Mouse (Mus musculus) limb, embryonic 14.5 days (tissue): ENCODE measurements around the gene Ambra1. TPM values are rescaled to one million over a fixed set of nuclear protein-coding genes. Genes with fewer than 3 reads are reported as not detected.

Source experiments
- ATAC-seq: fragments of 200-750 bp; cut with Nextera tagmentation; 2 replicates; pipeline ENCODE4 v1.8.0; 2017; ENCODE audit warnings: low read depth, moderate number of reproducible peaks, moderate TSS enrichment; ENCODE audit not compliant: low FRiP score
- DNase-seq: peaks from one replicate; pipeline ENCODE4 v3.0.0-alpha.2; 2015; ENCODE audit warnings: low spot score
- H3K27ac ChIP-seq: fragments of 300-500 bp; sonication (generic); replicated peaks from 2 replicates; pipeline ENCODE4 v1.5.1; 2014; ENCODE audit warnings: low read depth, mild to moderate bottlenecking, low read length, moderate library complexity, mixed read lengths
- H3K27me3 ChIP-seq: fragments of 300-500 bp; sonication (generic); 2 replicates; pipeline ENCODE4 v1.6.1; 2014; ENCODE audit warnings: low read length, mixed read lengths; ENCODE audit not compliant: control insufficient read depth, insufficient read depth
- H3K36me3 ChIP-seq: fragments of 300-500 bp; sonication (generic); 2 replicates; pipeline ENCODE4 v1.6.1; 2014; ENCODE audit warnings: mild to moderate bottlenecking, low read length, moderate library complexity, mixed read lengths; ENCODE audit not compliant: control insufficient read depth, insufficient read depth
- H3K4me1 ChIP-seq: fragments of 300-500 bp; sonication (generic); 2 replicates; pipeline ENCODE4 v1.6.1; 2014; ENCODE audit warnings: antibody characterized with exemption, low read length, mixed read lengths; ENCODE audit not compliant: control insufficient read depth, insufficient read depth
- H3K4me2 ChIP-seq: fragments of 300-500 bp; sonication (generic); replicated peaks from 2 replicates; pipeline ENCODE4 v1.6.1; 2014; ENCODE audit warnings: low read depth, mild to moderate bottlenecking, low read length, moderate library complexity; ENCODE audit not compliant: severe bottlenecking
- H3K4me3 ChIP-seq: fragments of 300-500 bp; sonication (generic); replicated peaks from 2 replicates; pipeline ENCODE4 v1.5.1; 2014; ENCODE audit warnings: low read length
- H3K9ac ChIP-seq: fragments of 300-500 bp; sonication (generic); 2 replicates; pipeline ENCODE4 v1.6.1; 2014; ENCODE audit warnings: mild to moderate bottlenecking, low read depth, low read length, moderate library complexity; ENCODE audit not compliant: severe bottlenecking
- H3K9me3 ChIP-seq: fragments of 300-500 bp; sonication (generic); 2 replicates; pipeline ENCODE4 v1.6.1; 2016; ENCODE audit warnings: low read length; ENCODE audit not compliant: control insufficient read depth
- POLR2A ChIP-seq: fragments of 200-500 bp; IDR thresholded peaks from 2 replicates; pipeline ENCODE4 v1.8.0; 2012; ENCODE audit warnings: inconsistent platforms, mild to moderate bottlenecking, moderate library complexity, borderline replicate concordance; ENCODE audit not compliant: insufficient read depth, insufficient read length; ENCODE audit errors: extremely low read depth
- WGBS: fragments of 180-500 bp; shearing (Covaris S2); extraction: QIAGEN DNeasy Blood & Tissue Kit; methylation state at CpG from one replicate; pipeline ENCODE4 v1.1.7; 2014; 5-methylcytosine and 5-hydroxymethylcytosine counted together
- polyA plus RNA-seq, 2 experiments: library from polyadenylated mRNA; depleted of rRNA in 1 of 2; stranded (reverse) in 1 of 2; unstranded in 1 of 2; fragments of >200 nt; fragmentation: Nextera tagmentation in 1 of 2; extraction: Ambion mirVana in 1 of 2; gene quantifications; 2 replicates each; pipeline versions ENCODE4 v1.2.1 to v1.2.3; 2012 to 2014

Ambra1 gene
- polyA plus RNA-seq, 2 experiments, result 16.4 to 23.4 TPM

DNA sequence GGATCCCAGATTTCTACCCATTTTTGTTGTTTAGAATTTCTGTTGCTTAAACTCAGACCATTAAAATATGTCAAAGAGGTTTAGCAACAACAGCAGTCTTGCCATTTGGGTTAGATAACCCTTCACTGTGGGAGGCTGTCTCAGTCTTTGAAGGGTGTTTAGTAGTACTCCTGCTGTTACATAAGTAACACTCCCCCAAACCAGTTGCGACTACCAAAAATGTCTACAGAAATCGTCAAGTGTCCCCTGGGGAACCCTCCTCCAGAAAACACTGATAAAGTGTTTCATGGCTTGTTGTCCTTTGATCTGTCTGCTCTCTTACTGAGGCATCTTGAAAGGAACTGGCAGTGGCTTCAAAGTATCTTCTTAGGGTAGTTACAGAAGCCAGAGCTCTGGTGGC, 61.7 kb downstream of the Ambra1 start:
- H3K9me3 ChIP-seq, result no peaks in the 10 kb centered on the region
- DNase-seq (no peak), ATAC-seq (no peak)
- no peaks in the 10 kb centered on the region; the same call in 1 of the 2 replicates for H3K36me3 ChIP-seq
- H3K9ac ChIP-seq, result no peak overlapping the region
- H3K4me3 ChIP-seq, result no peak overlapping the region
- no peak for TF ChIP-seq POLR2A
- 6% methylated on average over 2 of the region's 2 CpGs for WGBS
- no peak overlapping the region for H3K27ac ChIP-seq
- no peak overlapping the region for H3K4me2 ChIP-seq
- H3K27me3 ChIP-seq, result no peaks in the 10 kb centered on the region
- peaks cover 12% of the 10 kb centered on the region for H3K4me1 ChIP-seq

DNA sequence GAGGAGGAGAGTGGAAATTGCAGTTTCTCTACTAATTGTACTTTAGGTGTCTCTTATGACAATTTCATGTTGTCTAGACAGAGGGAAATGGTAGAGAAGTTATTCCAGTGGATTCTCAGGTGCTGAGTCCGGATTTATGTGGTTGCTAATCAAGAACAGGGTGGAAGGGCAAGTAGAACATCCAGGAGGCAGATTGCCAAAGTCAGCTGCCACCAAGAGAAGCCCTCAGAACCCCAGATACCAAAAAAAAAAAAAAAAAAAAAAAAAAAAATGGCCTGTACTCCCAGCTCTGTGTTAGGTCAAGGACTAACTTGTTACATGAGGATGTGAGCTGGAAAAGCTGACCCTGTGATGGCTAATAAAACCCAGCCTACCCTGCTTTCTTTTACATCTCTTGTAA, 62.4 kb downstream of the Ambra1 start:
- H3K4me1 ChIP-seq, result peaks cover 12% of the 10 kb centered on the region

DNA sequence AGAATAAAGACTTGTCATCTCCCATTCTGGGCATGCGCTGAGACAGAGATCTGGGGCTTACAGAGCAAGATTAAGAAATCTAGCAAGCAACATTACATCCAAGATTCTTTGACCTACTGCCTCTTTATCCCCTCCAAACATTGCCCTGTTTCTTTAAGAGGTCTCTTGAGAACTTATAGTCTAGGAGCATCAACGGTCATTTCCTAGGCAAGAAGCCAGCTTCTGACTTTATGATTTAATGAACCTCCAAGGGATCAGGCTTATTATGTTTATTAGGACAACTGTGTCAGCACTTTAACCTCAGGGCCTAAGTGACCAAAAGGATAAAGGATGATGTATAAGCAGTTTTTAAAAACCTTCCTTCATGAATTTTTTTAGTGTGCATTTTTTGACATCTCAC, 64.5 kb downstream of the Ambra1 start:
- no peak overlapping the region for H3K4me2 ChIP-seq
- WGBS, result 51% methylated on average over 2 of the region's 2 CpGs
- no peak overlapping the region for H3K4me3 ChIP-seq
- no peaks in the 10 kb centered on the region for H3K9me3 ChIP-seq
- no peaks in the 10 kb centered on the region for H3K27me3 ChIP-seq
- DNase-seq, result peak; percentile 52
- TF ChIP-seq POLR2A, result no peak
- peaks cover 12% of the 10 kb centered on the region for H3K4me1 ChIP-seq
- no peaks in the 10 kb centered on the region for H3K36me3 ChIP-seq
- H3K9ac ChIP-seq, result no peak overlapping the region
- H3K27ac ChIP-seq, result no peak overlapping the region
- no peak for ATAC-seq

More for the DNA sequence above, 62.4 kb downstream of the Ambra1 start:
- no peaks in the 10 kb centered on the region for H3K9me3 ChIP-seq
- no peak overlapping the region for H3K4me3 ChIP-seq
- H3K36me3 ChIP-seq, result no peaks in the 10 kb centered on the region; the same call in 1 of the 2 replicates
- WGBS, result 67% methylated on average over 1 of the region's 1 CpGs
- no peak for TF ChIP-seq POLR2A
- ATAC-seq (no peak), DNase-seq (no peak)
- no peak overlapping the region for H3K27ac ChIP-seq
- no peaks in the 10 kb centered on the region for H3K27me3 ChIP-seq
- H3K9ac ChIP-seq, result no peak overlapping the region
- H3K4me2 ChIP-seq, result no peak overlapping the region

DNA sequence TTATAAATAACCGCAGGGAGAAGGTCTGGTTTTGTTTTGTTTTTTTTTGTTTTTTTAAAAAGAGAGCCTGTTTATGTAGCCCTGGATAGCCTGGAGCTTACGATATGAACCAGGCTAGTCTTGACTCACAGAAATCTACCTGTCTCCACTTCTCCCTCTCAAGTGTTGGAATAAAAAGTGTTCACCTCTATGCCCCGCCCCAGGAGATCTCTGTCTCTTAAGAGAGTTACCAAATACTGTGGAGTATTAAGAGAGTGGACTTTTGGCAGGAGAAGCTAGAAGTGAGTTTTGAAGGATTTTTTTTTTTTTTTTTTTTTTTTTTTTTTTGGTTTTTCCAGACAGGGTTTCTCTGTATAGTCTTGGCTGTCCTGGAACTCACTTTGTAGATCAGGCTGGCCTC, 65.2 kb downstream of the Ambra1 start:
- Histone ChIP-seq H3K4me2 (no peak overlapping the region), H3K27ac (no peak overlapping the region), H3K9ac (no peak overlapping the region), H3K27me3 (no peaks in the 10 kb centered on the region), H3K4me1 (peaks cover 12% of the 10 kb centered on the region), H3K36me3 (no peaks in the 10 kb centered on the region), H3K4me3 (no peak overlapping the region), H3K9me3 (no peaks in the 10 kb centered on the region)
- 57% methylated on average over 3 of the region's 3 CpGs for WGBS
- no peak for ATAC-seq
- DNase-seq, result no peak
- no peak for TF ChIP-seq POLR2A

DNA sequence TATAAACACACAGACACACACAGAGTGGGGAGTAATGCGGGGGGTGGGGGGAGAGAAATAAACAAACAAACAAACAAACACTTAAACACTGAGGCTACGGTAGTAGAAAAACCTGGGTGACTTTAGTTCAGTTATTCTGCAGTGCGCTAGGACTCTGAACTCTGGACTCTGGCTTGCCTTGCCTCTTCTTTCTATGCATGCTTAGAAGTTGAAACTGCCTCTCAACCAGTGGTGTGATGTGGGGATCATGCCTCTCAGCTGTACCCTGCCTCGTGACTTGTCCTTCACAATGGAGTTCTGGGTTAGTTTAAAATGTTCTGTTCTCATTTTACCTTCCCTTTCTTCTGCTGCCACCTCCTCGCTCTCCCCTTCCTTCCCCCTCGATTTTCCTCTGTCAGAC, 81.5 kb downstream of the Ambra1 start:
- Histone ChIP-seq H3K4me1 (no peaks in the 10 kb centered on the region), H3K27me3 (no peaks in the 10 kb centered on the region), H3K36me3 (peaks cover 29% of the 10 kb centered on the region), H3K9ac (no peak overlapping the region), H3K27ac (no peak overlapping the region), H3K4me3 (no peak overlapping the region), H3K9me3 (no peaks in the 10 kb centered on the region), H3K4me2 (no peak overlapping the region)
- ATAC-seq (no peak), DNase-seq (no peak)
- TF ChIP-seq POLR2A, result no peak
- 94% methylated on average over 6 of the region's 6 CpGs for WGBS

DNA sequence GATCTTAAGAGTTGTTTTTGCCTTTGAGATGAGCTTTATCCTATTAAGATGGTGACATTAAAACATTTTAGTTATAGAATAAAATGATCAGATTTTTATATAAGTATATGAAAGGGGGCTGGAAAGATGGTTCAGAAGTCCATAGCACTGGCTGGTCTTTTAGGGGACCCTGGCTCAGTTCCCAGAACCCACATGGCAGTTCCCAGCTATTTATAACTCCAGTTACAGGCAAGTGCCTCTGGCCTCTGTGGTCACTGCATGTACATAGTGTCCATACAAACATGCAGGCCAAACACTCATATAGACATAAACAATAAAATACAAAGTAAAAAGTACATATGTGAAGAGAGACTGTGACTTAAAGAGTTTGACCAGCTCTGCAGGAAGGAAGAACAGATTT, 86.8 kb downstream of the Ambra1 start:
- Histone ChIP-seq H3K9me3 (no peaks in the 10 kb centered on the region), H3K27ac (no peak overlapping the region), H3K27me3 (no peaks in the 10 kb centered on the region), H3K4me3 (no peak overlapping the region), H3K4me1 (no peaks in the 10 kb centered on the region), H3K4me2 (no peak overlapping the region), H3K9ac (no peak overlapping the region), H3K36me3 (peaks cover 18% of the 10 kb centered on the region)
- no peak for TF ChIP-seq POLR2A
- no peak for ATAC-seq
- no peak for DNase-seq
